Mouse (Mus musculus): Measurements from ENCODE around the gene Adsl. TPM values are rescaled to one million over a fixed set of nuclear protein-coding genes. Genes with fewer than 3 reads are reported as not detected.

Gene Adsl
- total and polyA plus RNA-seq, 2 experiments, result 26.7 to 30.5 TPM

DNA sequence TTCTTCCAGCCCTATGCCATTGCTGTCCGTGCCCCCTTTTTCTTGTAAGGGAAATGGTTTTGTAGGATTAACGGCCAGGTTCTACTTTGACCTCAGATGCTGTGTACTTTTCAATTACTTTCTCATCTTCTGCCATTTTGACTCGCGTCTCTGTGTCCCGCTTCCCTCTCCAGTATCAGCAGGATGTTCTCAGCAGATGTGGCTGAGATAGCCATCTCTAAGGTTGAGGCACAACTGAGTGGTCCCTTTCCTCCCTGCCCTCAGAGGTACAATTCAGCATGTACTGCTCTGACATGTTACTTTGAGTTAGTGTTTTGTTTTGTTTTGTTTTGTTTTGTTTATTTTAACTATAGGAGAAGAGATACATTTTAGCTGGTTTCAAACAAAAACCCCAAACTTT lies 13.4 kb upstream of the Adsl start:
- H3K4me1 ChIP-seq (ENCODE audit: control insufficient read depth, insufficient read depth, low read length), result no peaks in the 10 kb centered on the region
- H3K27me3 ChIP-seq (ENCODE audit: control insufficient read depth, insufficient read depth, low read length), result no peaks in the 10 kb centered on the region
- H3K4me3 ChIP-seq (ENCODE audit: insufficient read depth, low read depth, low read length), result no peak overlapping the region
- no peak overlapping the region for H3K27ac ChIP-seq (replicated peaks; ENCODE audit: insufficient read depth, low read depth, low read length)
- DNase-seq (ENCODE audit: extremely low read depth, low read depth, low spot score), result no peak
- H3K36me3 ChIP-seq (ENCODE audit: control insufficient read depth, insufficient read depth, low read length), result peaks cover 5% of the 10 kb centered on the region; the same call in 1 of the 2 replicates
- H3K9ac ChIP-seq (ENCODE audit: low read depth, low read length), result no peak overlapping the region
- H3K79me2 ChIP-seq (ENCODE audit: control insufficient read depth, insufficient read depth, low read length), result no peaks in the 10 kb centered on the region
- TF ChIP-seq POLR2A (IDR thresholded peaks at IDR 0.05; ENCODE audit: extremely low read depth, insufficient read depth, low read length), result no peak
- TF ChIP-seq CTCF (IDR thresholded peaks at IDR 0.05; ENCODE audit: low read depth, low read length), result no peak
- WGBS, result 94% methylated on average over 5 of the region's 5 CpGs

GRCm38 (mm10) chr15:80936686-80937085 lies 11.6 kb upstream of the Adsl start:
- 82% methylated on average over 3 of the region's 3 CpGs for WGBS
- Histone ChIP-seq H3K27ac (replicated peaks; ENCODE audit: insufficient read depth, low read depth, low read length) (no peak overlapping the region), H3K79me2 (ENCODE audit: control insufficient read depth, insufficient read depth, low read length) (no peaks in the 10 kb centered on the region), H3K4me1 (ENCODE audit: control insufficient read depth, insufficient read depth, low read length) (no peaks in the 10 kb centered on the region), H3K4me3 (ENCODE audit: insufficient read depth, low read depth, low read length) (no peak overlapping the region), H3K9ac (ENCODE audit: low read depth, low read length) (no peak overlapping the region), H3K27me3 (ENCODE audit: control insufficient read depth, insufficient read depth, low read length) (no peaks in the 10 kb centered on the region), H3K36me3 (ENCODE audit: control insufficient read depth, insufficient read depth, low read length) (peaks cover 5% of the 10 kb centered on the region; the same call in 1 of the 2 replicates)
- TF ChIP-seq CTCF (IDR thresholded peaks at IDR 0.05; ENCODE audit: low read depth, low read length) (no peak), POLR2A (IDR thresholded peaks at IDR 0.05; ENCODE audit: extremely low read depth, insufficient read depth, low read length) (no peak)
- DNase-seq (ENCODE audit: extremely low read depth, low read depth, low spot score), result no peak

- no peaks in the 10 kb centered on the region for H3K79me2 ChIP-seq (ENCODE audit: control insufficient read depth, insufficient read depth, low read length)
- 0 out of 2 replicates have a peak, but pooled peaks cover 3% of the 10 kb centered on the region for H3K36me3 ChIP-seq (ENCODE audit: control insufficient read depth, insufficient read depth, low read length)
- H3K4me1 ChIP-seq (ENCODE audit: control insufficient read depth, insufficient read depth, low read length), result no peaks in the 10 kb centered on the region
- 87% methylated on average over 4 of the region's 4 CpGs for WGBS
- DNase-seq (ENCODE audit: extremely low read depth, low read depth, low spot score), result no peak
- H3K27me3 ChIP-seq (ENCODE audit: control insufficient read depth, insufficient read depth, low read length), result no peaks in the 10 kb centered on the region
- H3K9ac ChIP-seq (ENCODE audit: low read depth, low read length), result no peak overlapping the region
- TF ChIP-seq CTCF (IDR thresholded peaks at IDR 0.05; ENCODE audit: low read depth, low read length) (no peak), POLR2A (IDR thresholded peaks at IDR 0.05; ENCODE audit: extremely low read depth, insufficient read depth, low read length) (no peak)
- H3K4me3 ChIP-seq (ENCODE audit: insufficient read depth, low read depth, low read length), result no peak overlapping the region
- no peak overlapping the region for H3K27ac ChIP-seq (replicated peaks; ENCODE audit: insufficient read depth, low read depth, low read length)
Measured at GRCm38 (mm10) chr15:80938615-80939014, 9.7 kb upstream of the Adsl start.

DNA sequence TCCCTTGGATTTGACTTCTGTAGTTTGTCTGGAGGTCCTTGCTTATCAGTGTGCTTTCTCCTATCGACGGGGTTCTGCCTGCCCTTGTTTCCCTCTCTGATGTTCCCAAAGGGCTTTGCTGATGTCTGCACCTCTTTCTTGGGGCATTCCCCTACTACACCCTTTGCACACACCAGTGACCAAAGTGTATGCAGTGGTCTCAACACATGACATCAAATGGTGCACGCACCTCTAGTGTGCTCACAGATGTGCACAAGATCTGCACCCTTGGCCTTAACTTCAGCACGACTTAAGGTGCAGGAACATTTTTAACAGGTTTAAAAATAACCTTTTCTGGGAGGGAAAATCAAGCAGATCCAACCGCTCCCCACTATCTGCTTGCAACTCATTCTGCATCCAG lies 8.9 kb upstream of the Adsl start:
- Histone ChIP-seq H3K79me2 (ENCODE audit: control insufficient read depth, insufficient read depth, low read length) (no peaks in the 10 kb centered on the region), H3K4me3 (ENCODE audit: insufficient read depth, low read depth, low read length) (no peak overlapping the region), H3K27ac (replicated peaks; ENCODE audit: insufficient read depth, low read depth, low read length) (no peak overlapping the region), H3K36me3 (ENCODE audit: control insufficient read depth, insufficient read depth, low read length) (0 out of 2 replicates have a peak, but pooled peaks cover 3% of the 10 kb centered on the region), H3K27me3 (ENCODE audit: control insufficient read depth, insufficient read depth, low read length) (no peaks in the 10 kb centered on the region), H3K4me1 (ENCODE audit: control insufficient read depth, insufficient read depth, low read length) (no peaks in the 10 kb centered on the region), H3K9ac (ENCODE audit: low read depth, low read length) (no peak overlapping the region)
- WGBS, result 82% methylated on average over 5 of the region's 5 CpGs
- DNase-seq (ENCODE audit: extremely low read depth, low read depth, low spot score), result no peak
- TF ChIP-seq POLR2A (IDR thresholded peaks at IDR 0.05; ENCODE audit: extremely low read depth, insufficient read depth, low read length) (no peak), CTCF (IDR thresholded peaks at IDR 0.05; ENCODE audit: low read depth, low read length) (no peak)

DNA sequence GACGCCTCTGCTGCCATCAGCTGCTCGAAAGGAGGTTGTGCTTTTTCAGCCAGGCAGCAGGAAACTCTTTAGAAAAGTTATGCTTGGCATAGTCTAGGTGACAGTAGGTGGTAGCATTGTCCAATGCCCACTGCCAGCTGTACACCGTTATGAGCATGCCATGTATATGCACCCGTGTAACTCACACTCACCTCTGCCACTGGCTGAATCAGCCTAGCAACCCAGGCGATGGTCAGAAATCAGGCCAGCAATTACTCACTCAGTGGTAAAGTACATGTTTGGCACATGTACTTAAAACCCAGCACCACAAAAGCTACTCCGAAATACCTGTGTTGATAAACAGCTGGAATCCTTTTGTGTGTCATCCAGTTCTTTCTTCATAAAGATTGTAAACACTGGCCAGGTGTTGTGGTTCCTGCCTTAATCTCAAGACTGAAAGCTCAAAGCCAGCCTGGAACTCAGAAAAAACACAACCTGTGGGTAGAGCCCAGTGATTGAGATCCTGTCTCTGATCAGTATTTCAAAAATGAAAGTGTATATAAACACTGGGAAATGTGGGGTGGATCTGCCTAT lies 6.7 kb upstream of the Adsl start:
- no peaks in the 10 kb centered on the region for H3K27me3 ChIP-seq (ENCODE audit: control insufficient read depth, insufficient read depth, low read length)
- TF ChIP-seq CTCF (IDR thresholded peaks at IDR 0.05; ENCODE audit: low read depth, low read length) (no peak), POLR2A (IDR thresholded peaks at IDR 0.05; ENCODE audit: extremely low read depth, insufficient read depth, low read length) (no peak)
- no peaks in the 10 kb centered on the region for H3K79me2 ChIP-seq (ENCODE audit: control insufficient read depth, insufficient read depth, low read length)
- H3K4me1 ChIP-seq (ENCODE audit: control insufficient read depth, insufficient read depth, low read length), result no peaks in the 10 kb centered on the region
- DNase-seq (ENCODE audit: extremely low read depth, low read depth, low spot score), result no peak
- 92% methylated on average over 6 of the region's 6 CpGs for WGBS
- no peaks in the 10 kb centered on the region for H3K36me3 ChIP-seq (ENCODE audit: control insufficient read depth, insufficient read depth, low read length)
- H3K27ac ChIP-seq (replicated peaks; ENCODE audit: insufficient read depth, low read depth, low read length), result no peak overlapping the region
- H3K9ac ChIP-seq (ENCODE audit: low read depth, low read length), result no peak overlapping the region
- H3K4me3 ChIP-seq (ENCODE audit: insufficient read depth, low read depth, low read length), result no peak overlapping the region

- Histone ChIP-seq H3K4me1 (ENCODE audit: control insufficient read depth, insufficient read depth, low read length) (peaks cover 2% of the 10 kb centered on the region; the same call in 1 of the 2 replicates), H3K79me2 (ENCODE audit: control insufficient read depth, insufficient read depth, low read length) (peaks cover 14% of the 10 kb centered on the region; the same call in 1 of the 2 replicates), H3K36me3 (ENCODE audit: control insufficient read depth, insufficient read depth, low read length) (no peaks in the 10 kb centered on the region), H3K27me3 (ENCODE audit: control insufficient read depth, insufficient read depth, low read length) (no peaks in the 10 kb centered on the region), H3K9ac (ENCODE audit: low read depth, low read length) (no peak overlapping the region), H3K27ac (replicated peaks; ENCODE audit: insufficient read depth, low read depth, low read length) (no peak overlapping the region), H3K4me3 (ENCODE audit: insufficient read depth, low read depth, low read length) (no peak overlapping the region)
- WGBS, result 55% methylated on average over 3 of the region's 3 CpGs
- TF ChIP-seq POLR2A (IDR thresholded peaks at IDR 0.05; ENCODE audit: extremely low read depth, insufficient read depth, low read length) (no peak), CTCF (IDR thresholded peaks at IDR 0.05; ENCODE audit: low read depth, low read length) (peak; percentile 51; the same call in 1 of the 2 replicates)
- DNase-seq (ENCODE audit: extremely low read depth, low read depth, low spot score), result peak; percentile 9
Measured at GRCm38 (mm10) chr15:80945851-80946250, 2.4 kb upstream of the Adsl start.
